In the genomic region with DNA sequence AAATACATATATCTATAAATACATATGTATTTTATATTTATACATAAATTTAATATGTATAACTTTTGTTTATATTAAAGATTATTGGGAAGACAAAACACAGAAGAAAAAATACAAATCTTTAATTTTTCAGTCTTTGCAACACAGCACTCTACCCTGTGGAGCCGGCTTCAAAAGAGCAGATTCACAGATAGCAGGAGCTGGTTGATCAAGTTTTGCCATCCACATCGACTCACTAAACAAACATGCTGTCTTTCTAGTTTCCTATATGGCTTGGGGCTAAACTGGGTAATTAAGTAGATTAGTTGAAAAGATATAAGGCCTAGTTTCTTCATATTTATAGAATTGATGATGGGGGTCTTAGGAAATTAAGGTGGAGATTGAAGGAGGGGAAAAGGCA, we compare ENCODE assay signal across 26 mouse cellular contexts.
DNase-seq lines count a peak whose midpoint lies in the region; ATAC-seq and TF ChIP-seq lines count a peak whose summit lies in the region.
"Had no signal": no experiment of that assay in that cellular context is flagged by ENCODE, and none has a peak within 500 bp of the region (broad histone marks: within the 10 kb centered on the region; RNA-seq: fewer than 3 reads in every experiment).

No protein-coding gene starts in this region.

- no peak overlapping the region for H3K27ac ChIP-seq in limb, embryonic 14.5 days (replicated peaks; ENCODE audit: low read depth, low read length)
- H3K27ac ChIP-seq in limb, embryonic 10.5 days: no peak overlapping the region
- no peak overlapping the region for H3K27ac ChIP-seq in intestine, embryonic 16.5 days (ENCODE audit: low read length)
- H3K27ac ChIP-seq: embryonic facial prominence, embryonic 13.5 days; gastrocnemius, adult 2 months; heart, embryonic 15.5 days; hindbrain, embryonic 10.5 days; hindbrain, embryonic 13.5 days had no signal

- no peaks in the 10 kb centered on the region for H3K9me3 ChIP-seq in limb, embryonic 14.5 days (ENCODE audit: control insufficient read depth, low read length)
- H3K9me3 ChIP-seq in limb, embryonic 10.5 days (replicated peaks): no peaks in the 10 kb centered on the region
- H3K9me3 ChIP-seq in intestine, embryonic 16.5 days (ENCODE audit: control insufficient read depth, low read length): no peaks in the 10 kb centered on the region
- H3K9me3 ChIP-seq: embryonic facial prominence, embryonic 13.5 days; heart, embryonic 12.5 days; heart, embryonic 15.5 days; hindbrain, embryonic 10.5 days; hindbrain, embryonic 13.5 days had no signal

- H3K9ac ChIP-seq in limb, embryonic 14.5 days (ENCODE audit: low read depth, low read length, severe bottlenecking): no peak overlapping the region
- no peak overlapping the region for H3K9ac ChIP-seq in intestine, embryonic 16.5 days (ENCODE audit: low read depth, low read length)
- H3K9ac ChIP-seq: embryonic facial prominence, embryonic 13.5 days; forebrain, postnatal 0 days; heart, embryonic 12.5 days; heart, embryonic 15.5 days; hindbrain, embryonic 13.5 days had no signal

- 78% methylated on average over 2 of the region's 2 CpGs for WGBS in limb, embryonic 14.5 days
- WGBS in limb, embryonic 10.5 days: 85% methylated on average over 2 of the region's 2 CpGs
- 65% methylated on average over 2 of the region's 2 CpGs for WGBS in intestine, embryonic 16.5 days

- no peak overlapping the region for H3K4me3 ChIP-seq in limb, embryonic 14.5 days (replicated peaks; ENCODE audit: low read length)
- no peak overlapping the region for H3K4me3 ChIP-seq in limb, embryonic 10.5 days
- no peak overlapping the region for H3K4me3 ChIP-seq in intestine, embryonic 16.5 days (ENCODE audit: low read length)
- H3K4me3 ChIP-seq: embryonic facial prominence, embryonic 13.5 days; gastrocnemius, adult 2 months; heart, embryonic 12.5 days; heart, embryonic 15.5 days; hindbrain, embryonic 10.5 days; hindbrain, embryonic 13.5 days had no signal

- peak; percentile 49 for DNase-seq in limb, embryonic 14.5 days (ENCODE audit: low spot score)
- DNase-seq in limb, embryonic 10.5 days (ENCODE audit: low spot score): no peak
- DNase-seq in urinary bladder, postnatal 36 days (ENCODE audit: low spot score in 2 of 2): peak; percentile 45 to 57
- no peak for DNase-seq in urinary bladder, adult 2 months (ENCODE audit: low spot score)
- DNase-seq in right cerebral cortex, postnatal 10 days (ENCODE audit: low spot score in 2 of 2): no peak
- DNase-seq: adrenal gland, adult 2 months; adrenal gland, postnatal 14 days; cerebellum, adult 11 months; cerebellum, adult 2 months; cerebellum, adult 9-11 months; cerebellum, postnatal 25 days; forebrain, postnatal 0 days; gastrocnemius, adult 2 months; gastrocnemius, postnatal 14 days; heart, adult 18-20 months; heart, postnatal 10 days; heart, postnatal 36 days had no signal

- no peak overlapping the region for H3K4me2 ChIP-seq in limb, embryonic 14.5 days (replicated peaks; ENCODE audit: low read depth, low read length, severe bottlenecking)
- no peak overlapping the region for H3K4me2 ChIP-seq in intestine, embryonic 16.5 days (ENCODE audit: low read depth, low read length)
- H3K4me2 ChIP-seq: embryonic facial prominence, embryonic 13.5 days; heart, embryonic 12.5 days; heart, embryonic 15.5 days; hindbrain, embryonic 13.5 days had no signal

- ATAC-seq in limb, embryonic 14.5 days (ENCODE audit: low FRiP score, low read depth): no peak
- peak; percentile 67 for ATAC-seq in intestine, embryonic 16.5 days
- ATAC-seq: CD4-positive, CD25-positive, alpha-beta regulatory T cell, adult 4 months; forebrain, embryonic 14.5 days; forebrain, postnatal 0 days; hindbrain, embryonic 16.5 days had no signal

- H3K27me3 ChIP-seq in limb, embryonic 14.5 days (ENCODE audit: control insufficient read depth, insufficient read depth, low read length): no peaks in the 10 kb centered on the region
- no peaks in the 10 kb centered on the region for H3K27me3 ChIP-seq in limb, embryonic 10.5 days (ENCODE audit: low read depth, poor library complexity, severe bottlenecking)
- no peaks in the 10 kb centered on the region for H3K27me3 ChIP-seq in intestine, embryonic 16.5 days (replicated peaks; ENCODE audit: control insufficient read depth, insufficient read depth, low read length)
- H3K27me3 ChIP-seq: embryonic facial prominence, embryonic 13.5 days; heart, embryonic 12.5 days; heart, embryonic 15.5 days; hindbrain, embryonic 13.5 days had no signal

- no peak for TF ChIP-seq POLR2A in limb, embryonic 14.5 days (IDR thresholded peaks at IDR 0.05; ENCODE audit: borderline replicate concordance, extremely low read depth, insufficient read depth, insufficient read length)

- no peaks in the 10 kb centered on the region for H3K36me3 ChIP-seq in limb, embryonic 14.5 days (ENCODE audit: control insufficient read depth, insufficient read depth, low read length)
- H3K36me3 ChIP-seq in limb, embryonic 10.5 days: no peaks in the 10 kb centered on the region
- H3K36me3 ChIP-seq in intestine, embryonic 16.5 days (ENCODE audit: control insufficient read depth, insufficient read depth, low read length): no peaks in the 10 kb centered on the region
- H3K36me3 ChIP-seq: embryonic facial prominence, embryonic 13.5 days; heart, embryonic 12.5 days; heart, embryonic 15.5 days; hindbrain, embryonic 10.5 days; hindbrain, embryonic 13.5 days had no signal

- no peaks in the 10 kb centered on the region for H3K4me1 ChIP-seq in limb, embryonic 14.5 days (ENCODE audit: control insufficient read depth, insufficient read depth, low read length)
- H3K4me1 ChIP-seq in limb, embryonic 10.5 days: no peaks in the 10 kb centered on the region
- no peaks in the 10 kb centered on the region for H3K4me1 ChIP-seq in intestine, embryonic 16.5 days (ENCODE audit: control insufficient read depth, insufficient read depth, low read length)
- H3K4me1 ChIP-seq: embryonic facial prominence, embryonic 13.5 days; heart, embryonic 12.5 days; heart, embryonic 15.5 days; hindbrain, embryonic 10.5 days; hindbrain, embryonic 13.5 days had no signal

Comparison
In these comparisons a context has a peak if more than half of its experiments do, and no peak if none do; other contexts are left out.
1. DNase-seq: peak in limb, embryonic 14.5 days (single experiment) and urinary bladder, postnatal 36 days (2 of 2); none in limb, embryonic 10.5 days (single experiment), urinary bladder, adult 2 months (single experiment) and right cerebral cortex, postnatal 10 days (0 of 2).